Comparison of ENCODE assay signal across 8 mouse cellular contexts in the genomic region with DNA sequence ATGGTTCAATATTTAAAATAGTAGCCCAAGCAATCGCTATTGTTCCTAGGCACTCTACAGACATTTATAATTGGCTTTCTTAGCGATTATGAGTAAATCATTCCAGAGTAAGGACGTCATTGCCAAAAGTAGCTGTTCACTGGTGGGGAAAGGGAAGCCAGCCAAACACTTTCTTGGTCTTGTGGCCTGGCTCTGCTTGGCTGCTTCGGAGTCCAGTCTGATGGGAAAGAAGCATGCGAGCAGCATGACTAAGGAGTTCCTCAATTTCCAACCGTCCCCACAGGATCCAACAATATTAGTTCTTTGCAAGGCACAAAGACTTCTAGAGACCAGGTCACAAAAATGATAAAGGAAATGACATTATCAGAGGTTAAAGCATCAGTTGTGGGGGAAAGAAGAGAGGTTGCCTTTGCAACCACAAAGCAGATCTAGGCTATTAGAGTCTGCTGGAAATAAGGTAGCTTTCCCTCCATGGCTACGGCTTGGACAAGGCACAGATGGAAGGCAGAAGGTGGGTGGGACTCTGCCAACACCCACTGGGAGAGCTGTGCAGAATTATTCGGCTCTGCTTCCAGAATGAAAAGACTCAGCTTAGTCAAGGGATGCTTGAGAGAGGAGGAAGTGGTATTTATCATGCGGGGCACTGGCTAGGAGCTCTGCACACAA.
A peak's percentile ranks its signal among the peaks of the same experiment; 100 is the strongest.
DNase-seq lines count a peak whose midpoint lies in the region; ATAC-seq lines count a peak whose summit lies in the region.

No protein-coding gene starts in this region.

- no peak overlapping the region for H3K4me2 ChIP-seq in limb, embryonic 13.5 days (replicated peaks)
- peak overlapping the region; percentile 27 for H3K4me2 ChIP-seq in forebrain, embryonic 16.5 days (ENCODE audit: low read length)
- H3K4me2 ChIP-seq in midbrain, embryonic 16.5 days (ENCODE audit: low read length): no peak overlapping the region

- no peaks in the 10 kb centered on the region for H3K9me3 ChIP-seq in limb, embryonic 13.5 days
- H3K9me3 ChIP-seq in limb, embryonic 10.5 days (replicated peaks): no peaks in the 10 kb centered on the region
- H3K9me3 ChIP-seq in forebrain, embryonic 16.5 days (ENCODE audit: control insufficient read depth, low read length): no peaks in the 10 kb centered on the region
- no peaks in the 10 kb centered on the region for H3K9me3 ChIP-seq in midbrain, embryonic 16.5 days (replicated peaks; ENCODE audit: control insufficient read depth, low read length, poor library complexity, severe bottlenecking)

- H3K27me3 ChIP-seq in limb, embryonic 13.5 days: no peaks in the 10 kb centered on the region
- H3K27me3 ChIP-seq in limb, embryonic 10.5 days (ENCODE audit: low read depth, poor library complexity, severe bottlenecking): no peaks in the 10 kb centered on the region
- H3K27me3 ChIP-seq in forebrain, embryonic 16.5 days (replicated peaks; ENCODE audit: control insufficient read depth, insufficient read depth, low read length): no peaks in the 10 kb centered on the region
- H3K27me3 ChIP-seq in midbrain, embryonic 16.5 days (ENCODE audit: control insufficient read depth, insufficient read depth, low read depth, low read length): no peaks in the 10 kb centered on the region

- H3K4me1 ChIP-seq in limb, embryonic 13.5 days: peaks cover 6% of the 10 kb centered on the region; the same call in 1 of the 2 replicates
- H3K4me1 ChIP-seq in limb, embryonic 10.5 days: no peaks in the 10 kb centered on the region
- H3K4me1 ChIP-seq in forebrain, embryonic 16.5 days (replicated peaks; ENCODE audit: control insufficient read depth, insufficient read depth, low read length): peaks cover 23% of the 10 kb centered on the region
- H3K4me1 ChIP-seq in midbrain, embryonic 16.5 days (ENCODE audit: control insufficient read depth, insufficient read depth, low read length): peaks cover 10% of the 10 kb centered on the region; the same call in 1 of the 2 replicates

- no peak for DNase-seq in limb, embryonic 10.5 days (ENCODE audit: low spot score)
- peak; percentile 76 for DNase-seq in heart, postnatal 4 days
- peak; percentile 41 to 60 for DNase-seq in layer of hippocampus, postnatal 25 days (ENCODE audit: extremely low spot score in 1 of 2, low spot score in 1 of 2)
- DNase-seq in spleen, adult 18-20 months: no peak

- no peak overlapping the region for H3K9ac ChIP-seq in limb, embryonic 13.5 days
- H3K9ac ChIP-seq in forebrain, embryonic 16.5 days (replicated peaks; ENCODE audit: low read depth, low read length): no peak overlapping the region
- H3K9ac ChIP-seq in midbrain, embryonic 16.5 days (ENCODE audit: low read depth, low read length): no peak overlapping the region

- peak; percentile 51; the same call in 1 of the 2 replicates for ATAC-seq in limb, embryonic 13.5 days (ENCODE audit: low FRiP score, low read depth)
- ATAC-seq in forebrain, embryonic 16.5 days: peak; percentile 91
- ATAC-seq in midbrain, embryonic 16.5 days: peak; percentile 83
- no peak for ATAC-seq in inflammation-experienced regulatory T-cells, adult 6 months

- H3K36me3 ChIP-seq in limb, embryonic 13.5 days: no peaks in the 10 kb centered on the region
- no peaks in the 10 kb centered on the region for H3K36me3 ChIP-seq in limb, embryonic 10.5 days
- H3K36me3 ChIP-seq in forebrain, embryonic 16.5 days (ENCODE audit: control insufficient read depth, insufficient read depth): no peaks in the 10 kb centered on the region
- H3K36me3 ChIP-seq in midbrain, embryonic 16.5 days (ENCODE audit: control insufficient read depth, insufficient read depth, low read length): no peaks in the 10 kb centered on the region

- H3K4me3 ChIP-seq in limb, embryonic 13.5 days: no peak overlapping the region
- H3K4me3 ChIP-seq in limb, embryonic 10.5 days: no peak overlapping the region
- no peak overlapping the region for H3K4me3 ChIP-seq in forebrain, embryonic 16.5 days (replicated peaks; ENCODE audit: low read length)
- H3K4me3 ChIP-seq in midbrain, embryonic 16.5 days (ENCODE audit: low read depth, low read length): no peak overlapping the region

- no peak overlapping the region for H3K27ac ChIP-seq in limb, embryonic 13.5 days
- H3K27ac ChIP-seq in limb, embryonic 10.5 days: no peak overlapping the region
- H3K27ac ChIP-seq in forebrain, embryonic 16.5 days (ENCODE audit: low read length): peak overlapping the region; percentile 68
- H3K27ac ChIP-seq in midbrain, embryonic 16.5 days (ENCODE audit: low read length): peak overlapping the region; percentile 35

- 65% methylated on average over 9 of the region's 9 CpGs for WGBS in limb, embryonic 13.5 days
- 84% methylated on average over 9 of the region's 9 CpGs for WGBS in limb, embryonic 10.5 days
- 16% methylated on average over 9 of the region's 9 CpGs for WGBS in forebrain, embryonic 16.5 days
- WGBS in midbrain, embryonic 16.5 days: 38% methylated on average over 9 of the region's 9 CpGs

Comparison
In these comparisons a context has a peak if more than half of its experiments do, and no peak if none do; other contexts are left out.
1. H3K27ac ChIP-seq: peak in forebrain, embryonic 16.5 days (single experiment) and midbrain, embryonic 16.5 days (single experiment); none in limb, embryonic 13.5 days (single experiment) and limb, embryonic 10.5 days (single experiment).
2. DNase-seq: peak in heart, postnatal 4 days (single experiment) and layer of hippocampus, postnatal 25 days (2 of 2); none in limb, embryonic 10.5 days (single experiment) and spleen, adult 18-20 months (0 of 2).